ENCODE assay signal across 21 mouse cellular contexts in the genomic region with DNA sequence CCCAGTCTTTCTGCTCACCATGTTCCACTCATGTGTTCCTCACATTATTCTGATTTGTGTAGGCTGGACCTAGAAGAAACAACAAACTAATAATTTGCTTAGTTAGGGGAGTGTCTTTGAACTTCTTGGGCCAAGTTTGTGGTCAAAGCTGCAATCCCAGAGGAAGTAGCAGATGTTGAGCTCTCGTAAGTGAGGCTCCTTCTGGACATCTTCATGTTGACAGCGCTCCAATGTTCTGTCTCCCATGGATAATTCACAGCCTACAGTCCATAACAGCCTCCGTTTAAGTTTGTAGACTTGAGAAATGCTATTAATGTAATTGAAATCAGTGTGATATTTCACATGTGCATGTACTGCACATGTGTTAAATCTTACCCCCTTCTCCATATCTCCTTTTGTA.
DNase-seq lines count a peak whose midpoint lies in the region; ATAC-seq and TF ChIP-seq lines count a peak whose summit lies in the region.
"Had no signal": no experiment of that assay in that cellular context is flagged by ENCODE, and none has a peak within 500 bp of the region (broad histone marks: within the 10 kb centered on the region; RNA-seq: fewer than 3 reads in every experiment).

No protein-coding gene starts in this region.

- no peaks in the 10 kb centered on the region for H3K4me1 ChIP-seq in stomach, embryonic 15.5 days
- no peaks in the 10 kb centered on the region for H3K4me1 ChIP-seq in stomach, postnatal 0 days (replicated peaks; ENCODE audit: control insufficient read depth, insufficient read depth)
- H3K4me1 ChIP-seq in hindbrain, embryonic 14.5 days (replicated peaks; ENCODE audit: control insufficient read depth, insufficient read depth, low read length), result no peaks in the 10 kb centered on the region
- H3K4me1 ChIP-seq: heart, embryonic 13.5 days; hindbrain, embryonic 15.5 days; limb, embryonic 10.5 days; liver, embryonic 15.5 days; lung, embryonic 15.5 days; midbrain, embryonic 13.5 days had no signal

- H3K4me2 ChIP-seq in stomach, embryonic 15.5 days, result no peak overlapping the region
- no peak overlapping the region for H3K4me2 ChIP-seq in stomach, postnatal 0 days (replicated peaks; ENCODE audit: low read depth)
- no peak overlapping the region for H3K4me2 ChIP-seq in hindbrain, embryonic 14.5 days (replicated peaks)
- H3K4me2 ChIP-seq: heart, embryonic 13.5 days; hindbrain, embryonic 15.5 days; liver, embryonic 15.5 days; lung, embryonic 15.5 days; midbrain, embryonic 13.5 days had no signal

- H3K27ac ChIP-seq in gastrocnemius, adult 2 months, result no peak overlapping the region
- H3K27ac ChIP-seq in stomach, embryonic 15.5 days, result no peak overlapping the region
- no peak overlapping the region for H3K27ac ChIP-seq in stomach, postnatal 0 days (replicated peaks)
- H3K27ac ChIP-seq in hindbrain, embryonic 14.5 days, result no peak overlapping the region
- H3K27ac ChIP-seq: heart, embryonic 13.5 days; hindbrain, embryonic 15.5 days; limb, embryonic 10.5 days; liver, embryonic 15.5 days; lung, embryonic 15.5 days; midbrain, embryonic 13.5 days had no signal

- no peak for TF ChIP-seq EP300 in stomach, postnatal 0 days (optimal IDR thresholded peaks at IDR 0.05)

- 68% methylated on average over 3 of the region's 3 CpGs for WGBS in stomach, embryonic 15.5 days
- 63% methylated on average over 3 of the region's 3 CpGs for WGBS in stomach, postnatal 0 days
- 84% methylated on average over 3 of the region's 3 CpGs for WGBS in hindbrain, embryonic 14.5 days

- no peaks in the 10 kb centered on the region for H3K27me3 ChIP-seq in stomach, embryonic 15.5 days (replicated peaks)
- no peaks in the 10 kb centered on the region; the same call in 1 of the 2 replicates for H3K27me3 ChIP-seq in stomach, postnatal 0 days (ENCODE audit: control insufficient read depth, insufficient read depth, low read length)
- no peaks in the 10 kb centered on the region for H3K27me3 ChIP-seq in hindbrain, embryonic 14.5 days (ENCODE audit: control insufficient read depth, insufficient read depth, low read length)
- H3K27me3 ChIP-seq: heart, embryonic 13.5 days; hindbrain, embryonic 15.5 days; liver, embryonic 15.5 days; lung, embryonic 15.5 days; midbrain, embryonic 13.5 days; Patski had no signal

- ATAC-seq in stomach, embryonic 15.5 days (ENCODE audit: insufficient read depth, low FRiP score, low read depth), result peak; percentile 35; the same call in 1 of the 2 replicates
- ATAC-seq in stomach, postnatal 0 days (ENCODE audit: low FRiP score, low TSS enrichment), result no peak
- ATAC-seq in hindbrain, embryonic 14.5 days (ENCODE audit: low FRiP score), result no peak
- ATAC-seq: forebrain, postnatal 0 days; midbrain, embryonic 13.5 days; Patski had no signal

- no peak for TF ChIP-seq CTCF in gastrocnemius, adult 2 months (IDR thresholded peaks at IDR 0.05)
- TF ChIP-seq CTCF in stomach, postnatal 0 days (IDR thresholded peaks at IDR 0.05; ENCODE audit: low read depth), result no peak

- H3K36me3 ChIP-seq in stomach, embryonic 15.5 days, result no peaks in the 10 kb centered on the region
- no peaks in the 10 kb centered on the region for H3K36me3 ChIP-seq in stomach, postnatal 0 days (ENCODE audit: control insufficient read depth, insufficient read depth, low read length)
- no peaks in the 10 kb centered on the region for H3K36me3 ChIP-seq in hindbrain, embryonic 14.5 days (replicated peaks; ENCODE audit: control insufficient read depth, insufficient read depth)
- H3K36me3 ChIP-seq: heart, embryonic 13.5 days; hindbrain, embryonic 15.5 days; limb, embryonic 10.5 days; liver, embryonic 15.5 days; lung, embryonic 15.5 days; midbrain, embryonic 13.5 days had no signal

- DNase-seq in gastrocnemius, adult 2 months, result peak; percentile 22
- DNase-seq in gastrocnemius, postnatal 10 days, result no peak
- DNase-seq in heart, postnatal 10 days, result peak; percentile 25 to 28
- no peak for DNase-seq in heart, postnatal 4 days
- DNase-seq in stomach, postnatal 0 days (ENCODE audit: low spot score), result no peak
- no peak for DNase-seq in hindbrain, embryonic 14.5 days (ENCODE audit: low spot score)
- DNase-seq: adrenal gland, adult 8-10 months; cerebellum, adult 11-12 months; cerebellum, postnatal 10 days; forebrain, postnatal 0 days; liver; lung, postnatal 36 days had no signal

- H3K9ac ChIP-seq in stomach, embryonic 15.5 days, result no peak overlapping the region
- no peak overlapping the region for H3K9ac ChIP-seq in stomach, postnatal 0 days (ENCODE audit: low read length)
- no peak overlapping the region for H3K9ac ChIP-seq in hindbrain, embryonic 14.5 days
- H3K9ac ChIP-seq: forebrain, postnatal 0 days; heart, embryonic 13.5 days; hindbrain, embryonic 15.5 days; liver, embryonic 15.5 days; lung, embryonic 15.5 days; midbrain, embryonic 13.5 days had no signal

- no peak overlapping the region for H3K4me3 ChIP-seq in gastrocnemius, adult 2 months
- H3K4me3 ChIP-seq in stomach, embryonic 15.5 days (replicated peaks), result no peak overlapping the region
- H3K4me3 ChIP-seq in stomach, postnatal 0 days (ENCODE audit: low read depth, low read length), result no peak overlapping the region
- no peak overlapping the region for H3K4me3 ChIP-seq in hindbrain, embryonic 14.5 days (replicated peaks; ENCODE audit: low read length)
- H3K4me3 ChIP-seq: heart, embryonic 13.5 days; hindbrain, embryonic 15.5 days; limb, embryonic 10.5 days; liver, embryonic 15.5 days; lung, embryonic 15.5 days; megakaryocyte, embryonic 14.5 days; midbrain, embryonic 13.5 days had no signal

- intact Hi-C loops in gastrocnemius, adult 2 months (cut with DNase I), result no loop called here
- intact Hi-C loops in heart, postnatal 10 days (cut with DNase I), result loop anchor here (5.0 kb wide), 3 partner anchors 454 to 1334 kb away; no protein-coding TSS in a partner anchor

- H3K9me3 ChIP-seq in stomach, embryonic 15.5 days, result no peaks in the 10 kb centered on the region
- H3K9me3 ChIP-seq in stomach, postnatal 0 days (ENCODE audit: control insufficient read depth, low read length), result no peaks in the 10 kb centered on the region
- H3K9me3 ChIP-seq in hindbrain, embryonic 14.5 days (ENCODE audit: control insufficient read depth, low read length), result no peaks in the 10 kb centered on the region
- H3K9me3 ChIP-seq: heart, embryonic 13.5 days; hindbrain, embryonic 15.5 days; limb, embryonic 10.5 days; liver, embryonic 15.5 days; lung, embryonic 15.5 days; megakaryocyte, embryonic 14.5 days; midbrain, embryonic 13.5 days had no signal

Comparison
In these comparisons a context has a peak if more than half of its experiments do, and no peak if none do; other contexts are left out.
1. DNase-seq: peak in gastrocnemius, adult 2 months (single experiment) and heart, postnatal 10 days (2 of 2); none in gastrocnemius, postnatal 10 days (single experiment), heart, postnatal 4 days (single experiment), stomach, postnatal 0 days (single experiment) and hindbrain, embryonic 14.5 days (single experiment).